Mouse (Mus musculus) retina, embryonic 14.5 days (tissue): ENCODE data around the gene Znfx1.

Source experiments
- DNase-seq: peaks from one replicate; pipeline ENCODE4 v3.0.0-alpha.2; 2015; ENCODE audit warnings: low spot score

Gene Znfx1

DNA sequence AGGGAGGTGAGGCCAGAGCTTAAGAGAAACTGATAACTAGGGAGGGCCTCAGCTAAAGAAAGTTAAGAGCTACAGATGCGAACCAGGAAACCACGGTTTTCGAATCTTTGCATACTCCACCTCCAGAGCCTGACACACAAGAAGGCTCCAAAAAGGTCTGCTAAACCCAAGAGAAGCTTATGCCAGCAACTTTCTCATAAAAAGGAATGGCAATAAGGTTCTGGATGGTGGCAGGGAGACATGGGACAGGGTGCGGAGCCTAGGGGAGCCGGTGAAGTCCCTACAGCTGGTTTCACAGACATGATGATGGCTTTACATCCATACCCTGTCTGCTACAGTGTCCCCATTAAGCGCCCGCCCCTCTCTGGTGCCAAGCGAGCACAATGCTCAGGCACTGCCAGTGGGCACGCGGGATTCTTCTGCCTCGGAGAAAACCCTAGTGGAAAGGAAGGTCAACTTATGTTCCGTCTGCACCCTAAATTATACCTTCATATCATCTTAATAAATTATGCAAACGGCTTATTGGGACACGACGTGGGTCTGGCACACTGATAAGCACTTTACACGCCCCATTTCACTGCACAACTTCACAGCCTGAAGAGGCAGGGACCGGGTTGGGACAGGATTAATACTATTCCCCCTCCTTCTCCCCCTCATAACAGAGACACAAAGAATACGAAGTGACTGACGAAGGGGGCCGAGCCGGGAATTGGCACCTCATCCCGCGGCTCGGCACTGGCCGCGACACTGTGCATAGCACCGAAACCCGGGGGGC, 67.6 kb downstream of the Znfx1 start:
- DNase-seq, result peak; percentile 54

DNA sequence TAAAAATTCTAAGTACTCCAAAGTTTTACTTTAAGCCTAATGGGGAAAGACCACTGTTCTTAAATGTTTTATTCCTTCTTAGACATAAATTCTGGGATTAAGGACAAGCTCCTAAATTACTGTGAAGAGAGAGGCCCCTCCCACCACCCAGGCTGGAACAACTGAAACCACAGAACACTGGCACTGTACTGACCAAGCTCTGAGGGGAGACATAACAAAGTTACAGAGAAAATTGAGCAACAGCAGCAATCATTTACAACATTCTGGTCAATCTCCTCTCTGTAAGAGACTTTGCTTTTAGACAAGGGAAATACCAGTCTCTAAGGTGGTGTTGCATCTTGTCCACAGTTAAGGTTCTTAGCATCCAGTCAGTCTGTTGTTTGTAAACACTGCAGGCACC, 70.9 kb downstream of the Znfx1 start:
- no peak for DNase-seq

DNA sequence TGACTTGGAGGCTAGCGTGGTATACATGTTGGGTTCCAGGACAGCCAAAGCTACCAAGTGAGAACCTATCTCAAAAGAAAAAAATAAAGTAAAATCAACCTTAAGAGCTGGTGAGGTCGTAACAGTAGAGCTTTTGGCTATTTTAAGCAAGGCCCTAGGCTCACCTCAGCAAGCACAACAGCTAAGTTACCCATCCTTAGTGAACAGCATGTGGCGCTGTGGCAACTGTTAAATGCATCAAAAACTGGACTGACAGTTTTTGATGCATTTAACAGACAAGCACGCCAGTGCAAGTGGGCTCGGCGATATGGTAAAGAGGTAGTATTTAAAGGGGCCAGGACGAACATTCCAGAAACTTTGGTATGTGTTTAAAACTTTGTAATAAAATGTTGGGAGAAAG, 72.0 kb downstream of the Znfx1 start:
- DNase-seq, result no peak
